In the genomic region with DNA sequence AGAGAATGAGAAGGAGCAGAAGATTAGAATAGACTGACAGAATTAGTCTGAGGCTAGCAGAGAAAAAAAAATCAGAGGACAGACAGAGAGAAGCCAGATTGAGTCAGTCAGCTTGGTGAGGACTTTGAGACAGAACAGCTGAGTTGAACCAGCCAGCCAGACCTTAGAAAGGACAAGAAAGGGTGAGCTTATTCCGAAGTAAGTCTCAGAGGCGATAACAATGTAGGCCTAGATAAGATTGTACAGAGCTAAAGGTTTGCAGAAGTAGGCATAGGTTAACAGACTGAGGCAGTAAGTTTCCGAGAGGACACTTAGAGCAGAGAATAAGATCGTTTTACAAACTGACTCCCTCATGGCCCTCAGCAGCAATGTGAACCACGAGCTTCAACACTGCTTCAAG, we compare ENCODE assay signal across 35 mouse cellular contexts.
"Had no signal": no experiment of that assay in that cellular context is flagged by ENCODE, and none has a peak within 500 bp of the region (broad histone marks: within the 10 kb centered on the region; RNA-seq: fewer than 3 reads in every experiment).

No protein-coding gene starts in this region.

- H3K27me3 ChIP-seq: heart, embryonic 13.5 days; heart, embryonic 15.5 days; hindbrain, embryonic 12.5 days; hindbrain, embryonic 15.5 days; intestine, embryonic 15.5 days; kidney, embryonic 15.5 days had no signal

- H3K36me3 ChIP-seq: heart, embryonic 10.5 days; heart, embryonic 12.5 days; heart, embryonic 13.5 days; heart, embryonic 15.5 days; hindbrain, embryonic 10.5 days; hindbrain, embryonic 12.5 days; hindbrain, embryonic 13.5 days; hindbrain, embryonic 15.5 days; intestine, embryonic 15.5 days; kidney, embryonic 15.5 days had no signal

- H3K27ac ChIP-seq: heart, embryonic 13.5 days; heart, embryonic 15.5 days; hindbrain, embryonic 10.5 days; hindbrain, embryonic 12.5 days; hindbrain, embryonic 13.5 days; hindbrain, embryonic 14.5 days; hindbrain, embryonic 15.5 days; hindbrain, postnatal 0 days; intestine, embryonic 15.5 days; kidney, embryonic 15.5 days; kidney, postnatal 0 days; layer of hippocampus, adult 2 months had no signal

- ATAC-seq: hindbrain, embryonic 16.5 days; hindbrain, postnatal 0 days; inflammation-experienced regulatory T-cells, adult 6 months; intestine, embryonic 15.5 days; intestine, embryonic 16.5 days; intestine, postnatal 0 days had no signal

- DNase-seq: heart, postnatal 10 days; heart, postnatal 14 days; heart, postnatal 36 days; heart, postnatal 4 days; kidney, adult 11 months; kidney, adult 18-20 months; kidney, adult 2 months; kidney, adult 8-10 months; kidney, adult 9 months; kidney, postnatal 10 days; kidney, postnatal 14 days; kidney, postnatal 25 days; kidney, postnatal 36 days; kidney, postnatal 4 days; layer of hippocampus, adult 9-11 months; layer of hippocampus, postnatal 36 days had no signal

- H3K9me3 ChIP-seq: heart, embryonic 10.5 days; heart, embryonic 13.5 days; heart, embryonic 15.5 days; hindbrain, embryonic 12.5 days; hindbrain, embryonic 13.5 days; hindbrain, embryonic 15.5 days; intestine, embryonic 15.5 days; kidney, embryonic 15.5 days had no signal

- H3K4me3 ChIP-seq: heart, embryonic 10.5 days; heart, embryonic 12.5 days; heart, embryonic 13.5 days; heart, embryonic 15.5 days; hindbrain, embryonic 10.5 days; hindbrain, embryonic 12.5 days; hindbrain, embryonic 13.5 days; hindbrain, embryonic 15.5 days; intestine, embryonic 15.5 days; kidney, embryonic 15.5 days; layer of hippocampus, adult 2 months had no signal

- H3K4me1 ChIP-seq: heart, embryonic 15.5 days; intestine, embryonic 15.5 days; kidney, embryonic 15.5 days had no signal

- H3K4me2 ChIP-seq: heart, embryonic 11.5 days; heart, embryonic 12.5 days; heart, embryonic 13.5 days; heart, embryonic 15.5 days; hindbrain, embryonic 12.5 days; hindbrain, embryonic 13.5 days; hindbrain, embryonic 14.5 days; hindbrain, embryonic 15.5 days; intestine, embryonic 15.5 days; kidney, embryonic 15.5 days had no signal

- H3K9ac ChIP-seq: heart, embryonic 12.5 days; heart, embryonic 13.5 days; heart, embryonic 15.5 days; hindbrain, embryonic 12.5 days; hindbrain, embryonic 13.5 days; hindbrain, embryonic 14.5 days; hindbrain, embryonic 15.5 days; intestine, embryonic 15.5 days; kidney, embryonic 15.5 days had no signal
